Mouse (Mus musculus) erythroblast, embryonic 14.5 days (primary cell): ENCODE results near the gene Gps2. TPM values are rescaled to one million over a fixed set of nuclear protein-coding genes. Genes with fewer than 3 reads are reported as not detected.
"Not testable (repeated sequence)": the region's sequence is repeated elsewhere in the genome, so short reads cannot be mapped to it uniquely, and the experiment has no call there.

Source experiments
- H3K27me3 ChIP-seq: 2 replicates; pipeline ENCODE4 v1.6.1; 2012; ENCODE audit warnings: inconsistent platforms; ENCODE audit not compliant: control insufficient read depth
- H3K36me3 ChIP-seq: 2 replicates; pipeline ENCODE4 v1.6.1; 2012; ENCODE audit warnings: mild to moderate bottlenecking, inconsistent platforms; ENCODE audit not compliant: control insufficient read depth
- H3K4me1 ChIP-seq: 2 replicates; pipeline ENCODE4 v1.6.1; 2012; ENCODE audit warnings: inconsistent platforms; ENCODE audit not compliant: control insufficient read depth
- H3K4me3 ChIP-seq: replicated peaks from 2 replicates; pipeline ENCODE3; 2012; ENCODE audit warnings: moderate library complexity, mild to moderate bottlenecking, inconsistent platforms
- H3K9me3 ChIP-seq: 2 replicates; pipeline ENCODE4 v1.6.1; 2012; ENCODE audit warnings: low read length, inconsistent platforms, mixed read lengths; ENCODE audit not compliant: control insufficient read depth
- GATA1 ChIP-seq: IDR thresholded peaks from 2 replicates; pipeline ENCODE4 v1.6.1; 2012; ENCODE audit warnings: low read length, inconsistent platforms, mixed read lengths
- TAL1 ChIP-seq: IDR thresholded peaks from 3 replicates; pipeline ENCODE4 v1.6.1; 2012; ENCODE audit warnings: low read length, inconsistent platforms, mixed read lengths
- polyA plus RNA-seq: library from polyadenylated mRNA; stranded (reverse); fragments of >175 nt; gene quantifications from 2 replicates; pipeline ENCODE4 v1.2.3, GENCODE M21; 2012

The Gps2 gene
- polyA plus RNA-seq, 1 experiment: 90.4 TPM

DNA sequence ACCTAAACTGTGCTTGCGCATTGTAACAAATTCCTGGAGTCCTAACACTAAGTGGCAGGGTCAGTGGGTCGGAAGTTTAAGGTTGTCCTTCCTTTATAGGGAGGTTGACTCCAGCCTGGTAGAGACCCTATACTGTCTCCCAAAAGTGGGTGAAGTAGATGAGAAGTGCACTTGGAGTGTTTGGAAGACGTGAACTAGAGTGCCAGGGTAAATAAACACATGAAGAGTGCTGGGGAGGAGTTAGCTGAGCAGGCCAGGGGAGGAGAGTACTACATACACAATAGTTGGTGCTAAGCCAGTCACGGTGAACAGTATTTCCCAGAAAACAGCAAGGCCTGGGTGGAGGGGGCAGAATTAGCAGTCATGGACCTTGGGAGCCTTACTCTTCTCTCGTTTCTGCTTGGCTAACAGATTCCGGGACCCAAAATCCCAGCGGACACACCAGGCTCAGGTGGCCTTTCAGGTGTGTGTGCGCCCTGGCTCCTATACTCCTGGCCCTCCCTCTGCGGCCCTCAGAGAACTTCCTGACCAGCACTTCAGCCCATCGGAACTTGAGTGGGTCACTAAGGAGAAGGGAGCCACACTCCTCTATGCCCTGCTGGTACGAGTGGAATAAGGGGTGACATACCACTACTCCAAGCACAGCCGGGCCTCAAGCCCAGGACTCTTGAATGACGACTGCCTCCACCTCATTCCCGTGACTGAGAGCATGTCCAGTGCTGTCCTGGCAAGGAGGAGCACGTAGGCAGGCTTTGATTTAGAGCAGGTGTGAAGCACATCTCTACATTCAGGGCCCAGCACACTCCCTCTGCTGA lies 765 bp upstream of the Gps2 start:
- TF ChIP-seq GATA1 (no peak), TAL1 (no peak)
- Histone ChIP-seq H3K27me3 (no peaks in the 10 kb centered on the region), H3K36me3 (peaks cover 96% of the 10 kb centered on the region), H3K9me3 (no peaks in the 10 kb centered on the region), H3K4me3 (peak overlapping the region; percentile 81), H3K4me1 (peaks cover 52% of the 10 kb centered on the region)

DNA sequence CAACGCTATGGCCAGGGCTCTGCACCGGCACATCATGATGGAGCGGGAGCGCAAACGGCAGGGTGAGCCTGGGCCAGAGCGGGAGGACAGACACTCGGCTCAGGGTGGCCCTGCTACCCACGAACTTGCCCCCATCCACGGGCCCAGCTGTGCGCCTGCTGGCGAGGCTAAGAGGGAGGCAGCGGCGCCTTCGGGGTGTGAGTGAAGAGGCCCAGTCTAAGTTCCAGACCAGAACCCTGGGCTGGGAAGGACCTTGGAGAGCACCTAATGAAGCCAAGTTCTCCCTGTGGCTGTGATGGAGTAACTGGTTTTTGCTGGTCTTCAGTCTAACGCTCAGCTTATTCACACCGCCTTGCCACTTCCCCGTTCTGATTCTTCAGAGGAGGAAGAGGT lies 680 bp downstream of the Gps2 start:
- Histone ChIP-seq H3K4me3 (peak overlapping the region; percentile 81), H3K36me3 (peaks cover 96% of the 10 kb centered on the region), H3K27me3 (no peaks in the 10 kb centered on the region), H3K4me1 (peaks cover 66% of the 10 kb centered on the region), H3K9me3 (no peaks in the 10 kb centered on the region)
- TF ChIP-seq TAL1 (no peak), GATA1 (no peak)

DNA sequence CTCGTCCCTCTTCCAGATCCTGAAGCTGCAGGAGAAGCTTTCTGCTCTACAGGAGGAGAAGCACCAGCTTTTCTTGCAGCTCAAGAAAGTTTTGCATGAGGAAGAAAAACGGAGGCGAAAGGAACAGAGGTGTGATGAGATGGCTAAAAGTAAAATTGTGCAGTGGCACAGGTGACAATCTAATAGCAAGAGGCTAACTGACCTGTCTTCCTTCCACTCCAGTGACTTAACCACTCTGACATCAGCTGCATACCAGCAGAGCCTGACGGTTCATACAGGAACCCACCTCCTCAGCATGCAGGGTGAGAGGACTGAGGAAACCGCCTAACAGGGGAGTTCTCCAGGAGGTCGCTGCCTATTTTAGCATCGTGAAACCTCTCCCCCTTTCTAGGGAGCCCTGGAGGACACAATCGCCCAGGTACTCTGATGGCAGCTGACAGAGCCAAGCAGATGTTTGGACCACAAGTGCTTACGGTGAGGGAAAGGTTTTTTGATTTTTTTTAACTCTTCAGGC lies 1.3 kb downstream of the Gps2 start:
- peak overlapping the region; percentile 81 for H3K4me3 ChIP-seq
- no peaks in the 10 kb centered on the region for H3K9me3 ChIP-seq
- no peak for TF ChIP-seq GATA1
- TF ChIP-seq TAL1: no peak
- H3K27me3 ChIP-seq: no peaks in the 10 kb centered on the region
- peaks cover 94% of the 10 kb centered on the region for H3K36me3 ChIP-seq
- H3K4me1 ChIP-seq: peaks cover 71% of the 10 kb centered on the region

DNA sequence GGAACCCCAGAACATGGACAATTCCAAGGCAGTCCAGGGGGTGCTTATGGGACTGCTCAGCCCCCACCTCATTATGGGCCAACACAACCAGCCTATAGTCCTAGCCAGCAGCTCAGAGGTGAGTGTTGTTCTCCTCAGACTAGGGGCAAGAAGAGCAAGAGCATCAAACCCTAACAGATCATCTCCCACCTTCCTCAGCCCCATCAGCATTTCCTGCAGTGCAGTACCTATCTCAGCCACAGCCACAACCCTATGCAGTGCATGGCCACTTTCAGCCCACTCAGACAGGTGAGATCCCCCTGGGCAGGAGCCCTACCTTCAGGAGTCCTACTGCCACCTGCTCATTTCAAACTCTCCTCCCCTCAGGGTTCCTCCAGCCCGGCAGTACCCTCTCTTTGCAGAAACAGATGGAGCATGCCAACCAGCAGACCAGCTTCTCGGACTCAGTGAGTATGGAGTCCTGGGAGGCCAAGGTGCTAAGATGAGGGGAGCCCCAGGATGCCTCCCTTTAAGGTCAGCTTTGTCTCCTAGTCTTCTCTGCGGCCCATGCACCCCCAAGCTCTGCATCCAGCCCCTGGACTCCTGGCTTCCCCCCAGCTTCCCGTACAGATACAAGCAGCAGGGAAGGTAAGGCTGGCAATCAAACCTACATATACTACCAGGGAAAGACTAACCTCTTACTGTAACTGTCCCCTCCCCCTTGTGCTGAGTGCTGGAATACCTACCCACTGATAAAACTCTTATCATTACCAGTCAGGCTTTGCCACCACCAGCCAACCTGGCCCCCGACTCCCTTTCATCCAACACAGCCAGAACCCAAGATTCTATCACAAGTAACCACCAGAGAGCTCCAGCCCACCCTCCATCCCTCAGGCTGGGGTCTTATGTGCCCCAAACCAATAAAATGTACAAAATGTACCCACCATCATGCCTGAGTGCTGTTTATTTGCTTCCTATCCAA lies 2.3 kb downstream of the Gps2 start:
- Histone ChIP-seq H3K36me3 (peaks cover 87% of the 10 kb centered on the region), H3K27me3 (no peaks in the 10 kb centered on the region), H3K4me1 (peaks cover 76% of the 10 kb centered on the region), H3K4me3 (peak overlapping the region; percentile 81), H3K9me3 (no peaks in the 10 kb centered on the region)
- peak; percentile 92 for TF ChIP-seq TAL1
- TF ChIP-seq GATA1: peak; percentile 92

DNA sequence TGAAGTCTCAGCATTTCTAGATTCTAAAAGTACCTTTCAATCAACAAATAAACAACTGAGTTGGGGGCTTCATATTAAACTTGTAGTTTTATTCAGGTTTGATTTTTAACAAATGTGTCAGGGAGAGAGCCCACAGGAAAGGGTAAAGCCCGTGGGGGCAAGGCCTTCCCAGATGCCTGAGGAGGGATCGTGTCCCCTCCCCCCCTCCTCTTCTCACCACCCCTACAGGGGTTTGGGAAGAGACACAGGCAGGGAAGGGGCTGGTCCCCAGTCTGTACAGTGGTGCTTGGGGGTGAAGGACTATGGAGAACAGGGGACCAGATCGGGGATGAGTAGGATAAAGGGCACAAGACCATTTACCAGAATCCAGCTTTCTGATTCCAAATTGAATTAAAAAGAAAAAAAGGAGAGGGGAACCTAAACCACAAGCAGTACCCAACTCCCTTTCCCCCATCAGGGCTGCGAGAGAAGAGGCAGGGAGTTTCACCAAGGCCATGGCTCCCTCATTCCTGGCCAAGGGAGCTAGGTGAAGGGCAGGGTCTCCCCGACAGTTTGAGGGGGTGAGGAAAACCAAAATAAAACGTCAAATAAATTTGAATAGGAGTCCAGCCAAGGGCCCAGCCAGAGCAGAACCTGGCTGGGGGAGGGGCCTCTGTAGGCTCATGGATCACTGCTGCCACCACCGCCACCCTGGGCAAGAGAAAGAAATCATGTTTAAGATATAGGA lies 3.1 kb downstream of the Gps2 start:
- peaks cover 81% of the 10 kb centered on the region for H3K4me1 ChIP-seq
- peak overlapping the region; percentile 81 for H3K4me3 ChIP-seq
- not testable (repeated sequence) for H3K27me3 ChIP-seq, H3K9me3 ChIP-seq
- H3K36me3 ChIP-seq: peaks cover 78% of the 10 kb centered on the region

DNA sequence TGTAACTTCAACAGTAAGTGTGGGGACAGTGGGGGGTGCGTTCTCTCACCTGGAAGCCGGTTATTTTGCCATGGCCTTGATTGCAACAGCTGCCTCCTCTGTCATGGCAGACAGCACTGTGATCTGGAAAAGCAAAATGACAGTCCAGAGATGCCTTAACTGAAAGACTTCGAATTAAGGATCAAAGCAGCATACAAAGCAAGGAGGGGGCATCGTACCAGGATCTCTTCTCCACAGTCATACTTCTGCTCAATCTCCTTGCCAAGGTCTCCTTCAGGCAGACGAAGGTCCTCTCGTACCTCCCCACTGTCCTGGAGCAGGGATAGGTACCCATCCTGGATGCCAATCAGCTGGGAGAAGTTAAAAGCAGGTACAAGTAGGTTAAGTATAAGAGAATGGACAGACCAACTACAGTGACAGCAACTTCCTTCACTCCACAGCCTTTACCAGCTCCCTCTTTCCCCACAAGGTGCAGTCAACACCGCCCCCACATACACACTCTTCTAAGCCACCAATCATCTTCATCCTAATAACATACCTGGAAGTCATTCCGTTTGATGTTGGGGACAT lies 3.8 kb downstream of the Gps2 start:
- no peaks in the 10 kb centered on the region for H3K27me3 ChIP-seq
- H3K4me1 ChIP-seq: peaks cover 85% of the 10 kb centered on the region
- H3K4me3 ChIP-seq: peak overlapping the region; percentile 43
- TF ChIP-seq TAL1 (no peak), GATA1 (no peak)
- no peaks in the 10 kb centered on the region for H3K9me3 ChIP-seq
- peaks cover 72% of the 10 kb centered on the region for H3K36me3 ChIP-seq

DNA sequence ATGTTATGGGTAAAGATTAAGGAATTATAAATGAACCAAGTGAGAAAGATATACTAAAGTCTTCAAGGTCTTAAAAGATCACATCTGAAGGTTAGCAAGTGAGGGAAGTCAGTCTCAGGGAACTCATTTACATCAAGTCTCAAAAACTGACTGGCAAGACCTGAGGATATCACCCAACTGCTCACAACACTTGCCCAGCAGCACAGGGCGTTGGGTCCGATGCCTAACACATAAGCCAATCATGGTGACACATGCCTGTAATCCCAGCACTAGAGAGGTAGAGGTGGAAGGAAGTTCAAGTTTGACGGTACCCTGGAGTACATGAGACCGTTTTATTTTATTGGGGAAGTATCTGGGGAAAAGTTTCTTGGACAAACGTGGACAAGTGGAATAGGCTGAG lies 4.4 kb downstream of the Gps2 start:
- peaks cover 65% of the 10 kb centered on the region for H3K36me3 ChIP-seq
- no peaks in the 10 kb centered on the region for H3K27me3 ChIP-seq
- no peaks in the 10 kb centered on the region for H3K9me3 ChIP-seq
- H3K4me1 ChIP-seq: peaks cover 86% of the 10 kb centered on the region
- TF ChIP-seq TAL1 (no peak), GATA1 (no peak)
- H3K4me3 ChIP-seq: peak overlapping the region; percentile 96

DNA sequence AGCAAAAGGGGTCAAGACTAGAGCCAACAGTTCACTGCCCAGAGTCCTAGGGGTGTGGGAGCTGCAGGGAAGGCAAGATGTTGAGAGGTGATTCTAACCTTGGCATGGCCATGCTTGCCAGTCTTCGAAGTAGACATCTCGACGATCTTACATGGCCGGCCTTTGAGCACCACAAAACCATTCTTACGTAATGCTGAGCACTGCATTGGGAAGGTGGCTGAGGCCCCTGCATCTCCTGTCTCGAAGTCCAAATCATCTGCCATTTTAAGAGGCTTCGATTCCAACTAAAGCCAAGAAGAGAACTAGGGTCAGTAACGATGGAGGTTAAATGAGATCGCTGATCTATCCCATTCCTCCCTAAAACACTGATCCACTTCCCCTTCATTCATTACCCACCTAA lies 5.4 kb downstream of the Gps2 start:
- Histone ChIP-seq H3K9me3 (no peaks in the 10 kb centered on the region), H3K4me1 (peaks cover 89% of the 10 kb centered on the region), H3K27me3 (no peaks in the 10 kb centered on the region), H3K36me3 (peaks cover 59% of the 10 kb centered on the region), H3K4me3 (peak overlapping the region; percentile 96)
- TF ChIP-seq GATA1 (no peak), TAL1 (no peak)
